Mouse (Mus musculus) heart, embryonic 13.5 days (tissue): Measurements from ENCODE around the gene Fer. TPM values are rescaled to one million over a fixed set of nuclear protein-coding genes. Genes with fewer than 3 reads are reported as not detected.

Experiments
- polyA plus RNA-seq: library from polyadenylated mRNA; unstranded; fragments of >200 nt; fragmentation: Nextera tagmentation; extraction: Ambion mirVana; gene quantifications from 2 replicates; pipeline ENCODE4 v1.2.1, GENCODE M21; 2015

Fer gene
- polyA plus RNA-seq, 1 experiment from 2014 or later = 20.0 TPM

Other genes starting within 250 kb of the Fer start
- 2.0 and 2.9 TPM in 2 replicates for gene A930002H24Rik, start 729 bp downstream of the Fer start, polyA plus RNA-seq